Mouse (Mus musculus): ENCODE measurements around the gene Angptl7. TPM values are rescaled to one million over a fixed set of nuclear protein-coding genes. Genes with fewer than 3 reads are reported as not detected.
A peak's percentile ranks its signal among the peaks of the same experiment; 100 is the strongest.

Angptl7 gene
- polyA plus RNA-seq, 1 experiment from 2014 or later: 15.0 TPM

DNA sequence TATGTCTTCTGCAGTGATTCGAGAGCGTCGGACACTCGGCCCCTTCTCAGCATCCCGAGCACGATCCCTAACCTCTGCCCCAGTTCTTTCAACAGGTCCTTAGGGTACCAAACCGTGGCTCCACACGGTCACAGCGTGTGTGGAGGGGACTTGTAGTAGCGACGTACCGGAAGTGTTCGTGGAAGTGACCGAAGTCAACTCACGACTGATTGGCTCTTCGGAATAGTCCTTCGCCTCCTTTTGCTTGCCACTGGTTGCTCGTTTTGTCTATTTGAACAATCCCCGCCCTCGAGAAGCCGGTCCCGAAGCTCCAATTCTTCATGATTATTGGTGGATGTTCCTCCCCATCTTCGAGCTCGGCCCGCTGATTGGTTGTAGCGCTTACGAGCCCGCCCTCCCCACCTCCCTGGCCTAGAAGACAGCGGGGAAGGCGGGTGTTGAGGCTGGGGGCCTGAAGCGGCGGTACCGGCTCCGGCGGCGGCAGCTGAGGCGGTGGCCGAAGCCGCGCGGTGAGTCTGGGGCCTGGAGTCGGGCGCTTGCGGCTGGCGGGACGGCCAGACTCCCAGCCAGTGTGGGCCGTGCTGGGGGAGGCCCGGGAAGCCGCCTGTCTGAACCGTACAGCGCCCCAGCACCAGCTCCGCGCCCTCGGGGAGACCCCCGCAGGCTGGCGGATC, 51.9 kb downstream of the Angptl7 start, which contains the start of gene Mtor:
Mtor (plus strand) TSS at position 433 of the 674 bp plus-strand sequence.
- under 1% methylated on average over 56 of the region's 56 CpGs for WGBS
- Histone ChIP-seq H3K9me3 (replicated peaks; ENCODE audit: control insufficient read depth, low read length) (no peaks in the 10 kb centered on the region), H3K9ac (ENCODE audit: low read length) (peak within 1 kb of the TSS; percentile 90), H3K4me3 (ENCODE audit: low read length) (peak within 1 kb of the TSS; percentile 79), H3K36me3 (ENCODE audit: control insufficient read depth, insufficient read depth) (peaks cover 12% of the 10 kb centered on the region), H3K27me3 (ENCODE audit: control insufficient read depth, insufficient read depth, low read length) (no peaks in the 10 kb centered on the region), H3K27ac (ENCODE audit: low read length) (peak within 1 kb of the TSS; percentile 76), H3K4me2 (ENCODE audit: low read depth, low read length) (peak within 1 kb of the TSS; percentile 68), H3K4me1 (ENCODE audit: control insufficient read depth, insufficient read depth, low read length) (peaks cover 28% of the 10 kb centered on the region)
- peak; percentile 93 for ATAC-seq (replicated peaks; ENCODE audit: extremely low read depth, insufficient read depth, low FRiP score)

Other genes with a start within 250 kb of the Angptl7 start
- 0.03 TPM in 1 of 2 replicates, not detected in the other for gene Disp3, start 212.5 kb downstream of the Angptl7 start, polyA plus RNA-seq (2015; fragmentation: Nextera tagmentation; extraction: Ambion mirVana)
- gene Ubiad1, start 55.7 kb downstream of the Angptl7 start, polyA plus RNA-seq (2015; fragmentation: Nextera tagmentation; extraction: Ambion mirVana): 24.3 and 25.6 TPM in 2 replicates
- 11.5 and 15.1 TPM in 2 replicates for gene Mtor, start 51.8 kb downstream of the Angptl7 start, polyA plus RNA-seq (2015; fragmentation: Nextera tagmentation; extraction: Ambion mirVana)
- gene Exosc10, start 58.0 kb upstream of the Angptl7 start, polyA plus RNA-seq (2015; fragmentation: Nextera tagmentation; extraction: Ambion mirVana): 69.3 and 70.2 TPM in 2 replicates
- gene Srm, start 91.0 kb upstream of the Angptl7 start, polyA plus RNA-seq (2015; fragmentation: Nextera tagmentation; extraction: Ambion mirVana): 91.9 and 99.5 TPM in 2 replicates
- 0.34 and 0.45 TPM in 2 replicates for gene Masp2, start 102.1 kb upstream of the Angptl7 start, polyA plus RNA-seq (2015; fragmentation: Nextera tagmentation; extraction: Ambion mirVana)
- gene Tardbp, start 126.6 kb upstream of the Angptl7 start, polyA plus RNA-seq (2015; fragmentation: Nextera tagmentation; extraction: Ambion mirVana): 171 and 194 TPM in 2 replicates
- gene Gm572, start 142.9 kb upstream of the Angptl7 start, polyA plus RNA-seq (2015; fragmentation: Nextera tagmentation; extraction: Ambion mirVana): 0.11 and 0.41 TPM in 2 replicates